Mouse (Mus musculus) telencephalon, adult 2 months (tissue): ENCODE results near the gene Kcnk6.
"Not testable (repeated sequence)": the region's sequence is repeated elsewhere in the genome, so short reads cannot be mapped to it uniquely, and the experiment has no call there.

ENCODE experiments used
- DNase-seq: peaks from one replicate; pipeline ENCODE4 v3.0.0-alpha.2; 2011; ENCODE audit warnings: low read depth, low spot score

The Kcnk6 gene

GRCm38 (mm10) chr7:29247314-29247700, 15.0 kb upstream of the Kcnk6 start:
- no peak for DNase-seq

GRCm38 (mm10) chr7:29246619-29247313, 14.5 kb upstream of the Kcnk6 start:
- DNase-seq: no peak

GRCm38 (mm10) chr7:29246015-29246414, 13.7 kb upstream of the Kcnk6 start:
- no peak for DNase-seq

GRCm38 (mm10) chr7:29244732-29245416, 12.6 kb upstream of the Kcnk6 start:
- no peak for DNase-seq

GRCm38 (mm10) chr7:29238019-29238967, 6.0 kb upstream of the Kcnk6 start, which contains the start of gene Yif1b:
Gene Yif1b (plus strand): TSS chr7:29238329.
- DNase-seq: peak; percentile 99

GRCm38 (mm10) chr7:29237596-29237995, 5.3 kb upstream of the Kcnk6 start:
- DNase-seq: not testable (repeated sequence)

- no peak for DNase-seq
Observed at GRCm38 (mm10) chr7:29236593-29236992, 4.3 kb upstream of the Kcnk6 start.

- no peak for DNase-seq
Observed at GRCm38 (mm10) chr7:29234661-29235060, 2.3 kb upstream of the Kcnk6 start.

- no peak for DNase-seq
Observed at GRCm38 (mm10) chr7:29233745-29234144, 1.4 kb upstream of the Kcnk6 start.

- DNase-seq: no peak
Observed at GRCm38 (mm10) chr7:29231517-29231916, 798 bp downstream of the Kcnk6 start.

GRCm38 (mm10) chr7:29230560-29230959, 1.8 kb downstream of the Kcnk6 start:
- DNase-seq: no peak

- DNase-seq: no peak
Observed at GRCm38 (mm10) chr7:29228202-29228601, 4.1 kb downstream of the Kcnk6 start.

GRCm38 (mm10) chr7:29225520-29225919, 6.8 kb downstream of the Kcnk6 start:
- no peak for DNase-seq

GRCm38 (mm10) chr7:29224756-29225394, 7.4 kb downstream of the Kcnk6 start:
- DNase-seq: no peak

GRCm38 (mm10) chr7:29214846-29215245, 17.5 kb downstream of the Kcnk6 start:
- DNase-seq: no peak

GRCm38 (mm10) chr7:29214236-29214635, 18.1 kb downstream of the Kcnk6 start:
- DNase-seq: no peak

GRCm38 (mm10) chr7:29213675-29214082, 18.6 kb downstream of the Kcnk6 start, which contains the start of gene Catsperg1:
Gene Catsperg1 (minus strand): TSS chr7:29214035.
- DNase-seq: no peak

GRCm38 (mm10) chr7:29212775-29213560, 19.3 kb downstream of the Kcnk6 start:
- DNase-seq: not testable (repeated sequence)

GRCm38 (mm10) chr7:29212199-29212765, 20.0 kb downstream of the Kcnk6 start:
- DNase-seq: no peak
